Mouse (Mus musculus) left cerebral cortex, adult 9 months (tissue): Measurements from ENCODE around the gene Treml1.

Source experiments
- DNase-seq, 2 experiments: peaks; one replicate each; pipeline ENCODE4 v3.0.0; 2022; ENCODE audit warnings: low spot score in 2 of 2

Treml1 gene

GRCm38 (mm10) chr17:48360462-48360861 lies 746 bp downstream of the Treml1 start:
- DNase-seq, result no peak

- DNase-seq, result no peak
Measured at GRCm38 (mm10) chr17:48362346-48362745, 2.6 kb downstream of the Treml1 start.

DNA sequence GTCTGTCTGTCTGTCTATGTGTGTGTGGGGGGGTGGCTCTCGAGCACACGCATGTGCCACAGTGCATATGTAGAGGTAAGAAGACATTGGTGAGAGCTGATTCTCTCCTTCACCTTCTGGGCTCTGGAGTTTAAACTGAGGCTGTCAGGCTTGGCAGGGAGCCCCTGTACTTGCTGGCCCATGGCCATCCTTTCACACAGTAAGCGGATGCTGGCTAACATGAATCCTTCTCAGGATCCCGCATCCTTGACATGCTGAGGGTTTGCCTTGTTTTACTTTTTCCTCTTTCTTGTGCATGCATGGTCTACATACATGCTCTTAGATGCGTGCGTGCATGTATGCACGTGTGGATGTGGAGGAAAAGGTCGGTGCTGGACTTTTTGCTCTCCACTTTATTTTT lies 3.2 kb downstream of the Treml1 start:
- peak in 1 of 2 experiments; percentile 51 for DNase-seq

- DNase-seq, result no peak
Measured at GRCm38 (mm10) chr17:48363421-48363965, 3.8 kb downstream of the Treml1 start.

GRCm38 (mm10) chr17:48365511-48366155 lies 5.9 kb downstream of the Treml1 start:
- DNase-seq, result no peak

DNA sequence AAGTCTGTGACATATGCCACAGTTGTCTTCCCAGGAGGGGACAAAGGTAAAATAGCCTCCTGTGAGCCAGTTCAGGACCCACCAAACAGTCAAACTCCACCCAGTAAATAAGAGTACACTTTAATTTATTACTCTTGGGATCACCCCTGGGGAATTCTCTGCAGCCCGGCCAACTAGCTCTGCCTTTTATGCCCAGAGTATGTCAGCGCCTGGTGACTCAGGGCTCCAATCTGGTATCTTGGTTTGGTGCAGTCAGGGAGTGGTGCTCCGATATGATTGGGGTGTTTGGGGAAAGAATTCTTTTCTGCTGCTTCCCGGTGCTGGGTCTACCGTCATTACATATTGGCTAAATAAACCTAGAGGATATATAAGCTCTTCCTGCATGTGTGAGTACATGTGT lies 7.1 kb downstream of the Treml1 start:
- DNase-seq, result no peak

- no peak for DNase-seq
Measured at GRCm38 (mm10) chr17:48371621-48372020, 11.9 kb downstream of the Treml1 start.

DNA sequence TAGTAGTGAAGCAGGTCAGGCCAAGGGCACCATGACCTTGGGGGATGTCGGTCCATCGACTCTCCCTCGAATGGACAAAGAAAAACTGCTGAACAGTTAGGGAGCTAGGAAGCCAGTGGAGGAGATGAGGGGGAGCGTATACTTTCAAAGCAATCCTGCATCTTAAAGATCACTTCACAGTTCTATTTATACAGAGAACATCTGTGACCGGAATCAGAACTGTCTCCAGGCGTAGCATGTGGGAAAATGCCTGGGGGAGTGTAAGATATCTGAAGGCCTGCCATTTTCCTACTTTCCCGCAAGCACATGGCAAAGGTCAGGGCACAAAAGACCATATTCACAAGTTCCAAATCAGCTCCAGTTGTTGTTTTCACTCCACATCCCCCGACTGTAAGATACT lies 13.3 kb downstream of the Treml1 start:
- DNase-seq, result peak; percentile 53 to 58

GRCm38 (mm10) chr17:48376102-48376501 lies 16.4 kb downstream of the Treml1 start:
- peak in 1 of 2 experiments; percentile 30 for DNase-seq

DNA sequence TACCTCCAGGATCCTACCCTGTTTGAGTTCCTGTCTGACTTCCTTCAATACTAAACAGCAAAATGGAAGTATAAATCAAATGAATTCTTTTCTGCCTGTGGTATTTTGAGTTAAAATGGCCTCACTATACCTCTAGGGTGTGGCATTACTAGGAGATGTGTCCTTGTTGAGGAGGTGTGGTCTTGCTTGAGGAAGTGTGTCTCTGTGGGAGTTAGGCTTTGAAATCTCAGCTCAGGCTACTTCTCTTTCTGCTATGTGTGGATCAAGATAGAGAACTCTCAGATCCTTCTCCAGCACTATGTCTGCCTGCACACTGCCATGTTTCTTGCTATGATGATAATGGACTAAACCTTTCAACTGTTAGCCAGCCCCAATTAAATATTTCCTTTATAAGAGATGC lies 19.3 kb downstream of the Treml1 start:
- no peak for DNase-seq

DNA sequence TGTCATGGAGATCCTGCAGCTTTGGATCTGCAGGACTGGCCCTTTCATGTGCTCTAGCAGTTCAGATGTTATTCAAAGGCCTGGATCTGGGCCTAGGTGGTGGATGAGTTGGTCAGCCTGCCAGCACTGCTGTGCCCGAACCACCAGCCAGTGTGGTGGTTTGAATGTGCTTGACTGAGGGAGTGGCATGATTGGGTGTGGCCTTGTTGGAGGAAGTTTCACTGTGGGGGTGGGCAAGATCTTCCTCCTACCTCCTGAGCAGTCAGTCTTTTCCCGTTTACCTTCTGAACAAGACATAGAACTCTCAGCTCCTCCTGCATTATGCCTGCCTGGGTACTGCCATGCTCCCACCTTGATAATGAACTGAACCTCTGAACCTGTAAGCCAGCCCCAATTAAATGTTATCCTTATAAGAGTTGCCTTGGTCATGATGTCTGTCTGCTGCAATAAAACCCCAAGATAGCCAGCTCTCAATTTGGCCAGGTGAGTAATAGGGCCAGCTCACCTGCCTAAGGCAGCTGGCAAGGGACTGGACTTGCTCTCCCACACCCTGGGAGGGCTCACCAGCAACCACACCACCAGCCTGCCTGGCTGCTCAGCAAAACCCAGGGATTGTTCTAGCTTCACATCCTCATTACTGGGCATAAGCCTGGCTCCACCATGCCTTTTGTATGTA lies 26.2 kb downstream of the Treml1 start:
- no peak for DNase-seq

GRCm38 (mm10) chr17:48388666-48389065 lies 28.9 kb downstream of the Treml1 start:
- DNase-seq, result no peak

DNA sequence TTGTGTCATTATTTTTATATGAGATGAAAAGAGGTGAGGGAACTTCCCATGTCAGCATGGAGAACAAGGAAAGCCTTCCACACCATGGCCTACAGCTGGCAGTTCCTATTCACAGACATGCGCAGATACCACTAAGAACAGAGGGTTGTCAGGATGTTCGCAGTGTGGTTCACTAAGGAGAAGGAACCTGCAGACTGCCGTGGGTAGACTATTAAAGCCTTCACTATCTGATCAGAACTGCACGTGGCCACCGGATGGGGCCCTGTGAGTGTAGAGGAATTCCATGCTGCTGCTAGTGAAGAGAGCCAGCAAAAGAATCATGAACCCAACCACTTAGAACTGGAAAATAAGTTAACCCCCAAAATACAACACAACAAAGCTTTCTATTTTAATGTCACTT lies 29.7 kb downstream of the Treml1 start:
- DNase-seq, result no peak

DNA sequence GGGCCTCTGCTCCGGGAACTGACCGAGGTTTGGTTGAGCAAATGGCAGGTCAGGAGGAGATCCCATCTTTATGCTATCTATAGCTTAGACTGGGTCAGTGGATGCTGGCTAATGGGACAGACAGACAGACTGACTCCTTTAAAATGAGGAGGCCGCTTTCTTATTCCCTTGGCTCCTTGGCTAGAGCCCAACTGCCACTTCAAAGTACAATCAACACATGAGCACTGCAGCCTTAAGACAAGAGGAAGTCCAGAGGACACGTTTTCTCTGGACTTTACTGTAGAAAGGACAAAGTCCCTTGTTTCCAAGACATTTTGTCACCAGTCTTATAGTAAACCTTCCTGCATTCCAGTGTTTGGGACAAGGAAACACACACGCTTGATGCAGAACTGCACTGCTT lies 31.7 kb downstream of the Treml1 start:
- DNase-seq, result no peak

- peak; percentile 55 to 82 for DNase-seq
Measured at GRCm38 (mm10) chr17:48392616-48393015, 32.9 kb downstream of the Treml1 start.

GRCm38 (mm10) chr17:48401710-48402109 lies 42.0 kb downstream of the Treml1 start:
- DNase-seq, result no peak

- DNase-seq, result no peak
Measured at GRCm38 (mm10) chr17:48402751-48403150, 43.0 kb downstream of the Treml1 start.

DNA sequence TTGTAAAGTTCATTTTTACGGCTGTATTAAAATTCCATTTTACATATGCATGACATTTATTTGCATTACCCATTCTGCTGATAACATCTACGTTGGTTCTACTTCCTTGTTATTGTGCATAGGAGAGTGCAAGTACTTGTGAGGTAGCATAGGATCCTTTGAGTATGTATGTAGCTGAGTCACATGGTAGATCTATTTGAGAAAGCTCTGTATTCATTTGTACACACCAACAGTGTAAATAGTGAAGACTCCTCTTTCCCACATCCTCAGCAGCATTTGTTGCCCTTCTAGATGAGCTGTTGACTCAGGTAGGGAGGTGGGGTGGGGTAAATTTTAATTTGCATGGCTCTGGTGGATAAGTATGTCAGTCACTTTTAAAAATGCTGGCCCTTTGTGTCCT lies 44.1 kb downstream of the Treml1 start:
- DNase-seq, result no peak

DNA sequence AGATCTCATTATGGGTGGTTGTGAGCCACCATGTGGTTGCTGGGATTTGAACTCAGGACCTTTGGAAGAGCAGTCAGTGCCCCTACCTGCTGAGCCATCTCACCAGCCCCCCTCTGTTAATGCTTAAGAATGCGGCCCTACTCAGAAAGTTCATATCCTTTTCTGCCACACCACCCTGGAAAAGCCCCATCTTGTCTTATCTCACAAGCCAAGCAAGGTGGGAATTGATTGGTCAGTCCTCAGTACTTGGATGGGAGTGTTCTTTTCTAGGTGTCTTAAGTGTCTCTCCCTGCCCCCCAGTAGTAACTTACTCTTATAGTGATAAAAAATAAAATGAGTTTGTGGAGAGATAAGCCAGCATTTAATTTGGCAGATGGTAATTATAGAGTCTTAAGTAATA lies 45.0 kb downstream of the Treml1 start:
- no peak for DNase-seq

- no peak for DNase-seq
Measured at GRCm38 (mm10) chr17:48407154-48407553, 47.4 kb downstream of the Treml1 start.

- DNase-seq, result no peak
Measured at GRCm38 (mm10) chr17:48407910-48408525, 48.3 kb downstream of the Treml1 start.

- peak in 1 of 2 experiments; percentile 71 for DNase-seq
Measured at GRCm38 (mm10) chr17:48408526-48409291, 49.0 kb downstream of the Treml1 start.
